Mouse (Mus musculus) neural tube, embryonic 14.5 days (tissue): Measurements from ENCODE around the gene Dhx36. TPM values are rescaled to one million over a fixed set of nuclear protein-coding genes. Genes with fewer than 3 reads are reported as not detected.

Source experiments
- ATAC-seq: fragments of 200-750 bp; cut with Nextera tagmentation; 2 replicates; pipeline ENCODE4 v1.8.0; 2017; ENCODE audit warnings: low read depth, mild to moderate bottlenecking, moderate TSS enrichment, moderate library complexity
- H3K27ac ChIP-seq: fragments of 300-500 bp; sonication (generic); 2 replicates; pipeline ENCODE4 v1.5.1; 2014; ENCODE audit warnings: low read depth, mild to moderate bottlenecking, control low read depth, low read length, moderate library complexity, mixed read lengths
- H3K27me3 ChIP-seq: fragments of 300-500 bp; sonication (generic); 2 replicates; pipeline ENCODE4 v1.6.1; 2014; ENCODE audit warnings: low read length; ENCODE audit not compliant: control insufficient read depth, insufficient read depth
- H3K36me3 ChIP-seq: fragments of 300-500 bp; sonication (generic); 2 replicates; pipeline ENCODE4 v1.6.1; 2014; ENCODE audit warnings: low read length, mixed read lengths; ENCODE audit not compliant: control insufficient read depth, insufficient read depth
- H3K4me1 ChIP-seq: fragments of 300-500 bp; sonication (generic); 2 replicates; pipeline ENCODE4 v1.6.1; 2014; ENCODE audit warnings: low read length; ENCODE audit not compliant: control insufficient read depth, insufficient read depth
- H3K4me2 ChIP-seq: fragments of 300-500 bp; sonication (generic); 2 replicates; pipeline ENCODE4 v1.6.1; 2014; ENCODE audit warnings: mild to moderate bottlenecking, low read depth, low read length, control low read depth
- H3K4me3 ChIP-seq: fragments of 300-500 bp; sonication (generic); 2 replicates; pipeline ENCODE4 v1.5.1; 2014; ENCODE audit warnings: low read depth, low read length, control low read depth, mixed read lengths
- H3K9ac ChIP-seq: fragments of 300-500 bp; sonication (generic); replicated peaks from 2 replicates; pipeline ENCODE4 v1.6.1; 2014; ENCODE audit warnings: low read depth, mild to moderate bottlenecking, control low read depth, low read length, mixed read lengths
- H3K9me3 ChIP-seq: fragments of 300-500 bp; sonication (generic); 2 replicates; pipeline ENCODE4 v1.6.1; 2016; ENCODE audit warnings: low read length; ENCODE audit not compliant: control insufficient read depth
- WGBS: fragments of 180-500 bp; shearing (Covaris S2); extraction: QIAGEN DNeasy Blood & Tissue Kit; methylation state at CpG from one replicate; pipeline ENCODE4 v1.1.7; 2014; 5-methylcytosine and 5-hydroxymethylcytosine counted together
- polyA plus RNA-seq: library from polyadenylated mRNA; unstranded; fragments of >200 nt; fragmentation: Nextera tagmentation; extraction: Ambion mirVana; gene quantifications from 2 replicates; pipeline ENCODE4 v1.2.1, GENCODE M21; 2014

Dhx36 gene
- polyA plus RNA-seq, 1 experiment from 2014 or later: 63.7 TPM

DNA sequence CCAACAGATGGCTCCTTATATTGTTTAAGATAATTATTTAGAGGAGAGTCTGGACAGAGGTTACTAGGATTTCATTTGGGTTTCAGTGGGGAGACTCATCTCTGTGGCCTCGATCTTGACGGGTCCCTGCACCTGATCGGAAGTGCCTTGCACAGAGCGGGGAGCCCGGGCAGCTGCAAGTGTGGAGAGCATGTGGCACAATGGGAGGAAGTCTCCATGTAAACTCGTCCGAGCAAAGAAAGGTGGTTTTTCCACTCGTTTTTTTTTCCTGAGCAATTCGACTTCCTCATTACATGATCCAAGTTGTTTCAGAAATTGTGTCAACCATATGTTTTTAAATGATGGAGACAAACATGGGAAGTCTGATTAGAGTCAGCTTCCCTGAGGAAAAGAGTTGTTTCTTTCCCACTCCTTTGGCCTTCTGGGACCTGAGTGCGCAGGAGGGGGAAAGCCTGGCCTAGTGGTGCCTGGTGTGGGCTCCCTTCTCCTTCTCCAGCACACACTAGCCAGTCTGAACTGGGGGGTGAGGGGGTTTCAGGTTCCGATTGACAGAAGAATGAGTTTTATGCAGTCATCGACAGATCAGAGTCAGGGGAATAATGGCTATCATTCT lies 63.1 kb downstream of the Dhx36 start:
- Histone ChIP-seq H3K9me3 (no peaks in the 10 kb centered on the region), H3K9ac (no peak overlapping the region), H3K36me3 (no peaks in the 10 kb centered on the region), H3K4me3 (no peak overlapping the region), H3K27me3 (no peaks in the 10 kb centered on the region), H3K4me2 (no peak overlapping the region), H3K4me1 (no peaks in the 10 kb centered on the region), H3K27ac (no peak overlapping the region)
- 90% methylated on average over 12 of the region's 12 CpGs for WGBS
- no peak for ATAC-seq

DNA sequence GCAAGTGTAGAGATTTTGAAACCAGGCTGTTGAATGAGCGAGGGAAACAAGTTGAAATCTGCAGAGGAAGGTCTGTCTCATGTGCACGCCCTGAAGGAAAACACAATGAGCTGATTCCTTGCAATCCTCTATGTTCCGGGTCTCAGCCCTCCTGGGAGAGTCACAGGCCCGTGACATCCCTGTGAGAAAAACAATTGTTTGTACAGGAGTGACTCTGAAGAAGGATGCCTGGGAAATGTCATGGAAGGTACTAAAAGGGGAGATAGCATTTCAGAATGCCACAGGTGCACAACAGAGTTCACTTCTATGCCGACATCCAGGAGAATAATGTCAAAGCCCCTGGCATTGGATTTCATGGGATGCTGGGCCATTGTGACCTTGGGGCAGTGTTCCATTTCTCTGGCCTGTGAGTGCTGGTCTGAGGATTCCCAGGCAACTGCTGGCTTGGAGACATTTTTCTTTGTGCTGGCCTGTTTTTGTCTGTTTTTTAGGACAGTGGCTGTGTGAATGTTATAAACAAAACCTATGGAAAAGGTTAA lies 66.3 kb downstream of the Dhx36 start:
- Histone ChIP-seq H3K4me3 (no peak overlapping the region), H3K27ac (no peak overlapping the region), H3K36me3 (no peaks in the 10 kb centered on the region), H3K27me3 (no peaks in the 10 kb centered on the region), H3K9me3 (no peaks in the 10 kb centered on the region), H3K4me2 (no peak overlapping the region), H3K9ac (no peak overlapping the region), H3K4me1 (no peaks in the 10 kb centered on the region)
- 42% methylated on average over 5 of the region's 5 CpGs for WGBS
- ATAC-seq: no peak

DNA sequence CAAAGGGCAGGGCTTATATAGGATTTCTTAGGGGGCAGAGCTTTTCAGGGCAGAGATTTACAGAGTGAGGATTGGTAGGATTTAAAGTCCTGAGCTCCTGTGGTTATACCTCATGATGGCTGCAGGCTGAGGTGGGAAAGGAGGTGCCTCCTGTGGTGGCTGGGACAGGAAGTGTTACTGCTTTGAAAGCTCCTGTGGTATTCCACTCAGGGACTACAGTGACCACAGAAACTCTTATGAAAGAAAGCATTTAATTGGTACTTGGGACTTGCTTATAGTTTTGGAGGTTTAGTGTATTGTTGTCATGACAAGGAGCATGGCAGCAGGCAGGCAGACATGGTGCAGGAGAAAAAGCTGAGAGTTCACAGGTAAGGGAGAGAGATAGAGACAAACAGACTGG lies 70.9 kb downstream of the Dhx36 start:
- H3K36me3 ChIP-seq: no peaks in the 10 kb centered on the region
- no peak overlapping the region for H3K4me3 ChIP-seq
- H3K9me3 ChIP-seq: no peaks in the 10 kb centered on the region
- H3K27ac ChIP-seq: no peak overlapping the region
- no peak overlapping the region for H3K4me2 ChIP-seq
- no peaks in the 10 kb centered on the region for H3K4me1 ChIP-seq
- ATAC-seq: no peak
- H3K27me3 ChIP-seq: no peaks in the 10 kb centered on the region
- H3K9ac ChIP-seq: no peak overlapping the region

DNA sequence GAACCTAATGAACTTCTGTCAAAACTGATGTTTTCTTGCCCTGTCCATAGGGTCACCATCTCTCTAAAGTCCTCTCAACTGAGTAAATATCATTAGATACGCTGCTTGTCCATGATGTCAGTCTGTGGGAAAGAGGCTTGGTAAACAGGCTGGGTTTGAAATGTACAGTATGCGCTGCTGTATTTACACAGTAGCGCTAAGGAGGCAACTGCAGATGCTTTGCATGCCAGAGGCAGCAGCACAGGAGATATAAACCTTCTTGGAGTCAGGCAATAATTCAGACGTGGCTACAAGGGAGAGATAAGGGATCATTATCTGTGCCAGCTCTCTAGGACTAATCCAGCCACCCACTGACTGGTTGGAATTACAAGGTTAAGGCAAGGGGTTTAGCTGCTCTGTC lies 73.1 kb downstream of the Dhx36 start:
- WGBS: 75% methylated on average over 4 of the region's 4 CpGs
- H3K4me2 ChIP-seq: no peak overlapping the region
- no peaks in the 10 kb centered on the region for H3K9me3 ChIP-seq
- H3K27me3 ChIP-seq: no peaks in the 10 kb centered on the region
- ATAC-seq: no peak
- H3K9ac ChIP-seq: no peak overlapping the region
- no peaks in the 10 kb centered on the region for H3K4me1 ChIP-seq
- no peaks in the 10 kb centered on the region; the same call in 1 of the 2 replicates for H3K36me3 ChIP-seq
- H3K4me3 ChIP-seq: no peak overlapping the region
- no peak overlapping the region for H3K27ac ChIP-seq

DNA sequence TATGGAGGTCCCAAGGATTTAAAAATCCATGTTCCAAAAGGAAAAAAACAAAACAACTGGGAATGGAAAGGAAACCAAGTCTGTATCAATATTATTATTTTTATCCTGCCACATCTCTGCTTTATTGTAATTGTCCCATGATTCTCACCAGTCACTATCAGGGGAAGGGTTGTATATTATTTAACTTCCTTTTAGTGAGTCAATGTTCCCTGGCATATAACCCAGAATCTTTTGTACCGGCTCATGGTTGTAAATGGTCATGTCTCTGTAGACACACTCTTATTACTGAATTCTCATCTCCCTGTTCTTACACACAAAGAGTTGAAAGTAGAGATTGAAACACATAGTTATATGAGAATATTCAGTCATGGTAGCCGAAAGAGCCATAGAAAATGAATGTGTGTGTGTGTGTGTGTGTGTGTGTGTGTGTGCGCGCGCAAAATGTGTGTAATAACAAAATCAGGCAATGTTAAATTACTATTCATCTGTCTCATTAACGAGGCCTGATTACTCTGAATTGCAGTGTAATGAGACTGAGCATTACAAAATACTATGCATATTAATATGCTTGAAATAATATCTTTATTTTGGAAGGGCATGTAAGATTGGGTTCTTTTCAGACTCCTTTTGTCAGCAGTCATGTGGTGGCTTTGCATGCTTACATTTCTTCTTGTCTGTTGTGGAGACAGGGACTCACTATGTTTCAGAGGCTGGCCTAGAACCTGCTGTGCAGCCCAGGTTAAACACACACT lies 88.2 kb downstream of the Dhx36 start:
- ATAC-seq: no peak
- no peaks in the 10 kb centered on the region for H3K9me3 ChIP-seq
- no peaks in the 10 kb centered on the region for H3K27me3 ChIP-seq
- no peaks in the 10 kb centered on the region for H3K36me3 ChIP-seq
- H3K27ac ChIP-seq: no peak overlapping the region
- H3K4me3 ChIP-seq: no peak overlapping the region
- 93% methylated on average over 6 of the region's 6 CpGs for WGBS
- H3K9ac ChIP-seq: no peak overlapping the region
- H3K4me1 ChIP-seq: no peaks in the 10 kb centered on the region
- no peak overlapping the region for H3K4me2 ChIP-seq

Other genes with a start within 250 kb of the Dhx36 start
- 11.4 and 11.7 TPM in 2 replicates for gene Arhgef26, start 168.7 kb downstream of the Dhx36 start, polyA plus RNA-seq
- 4.3 and 8.4 TPM in 2 replicates for gene Gpr149, start 98.1 kb upstream of the Dhx36 start, polyA plus RNA-seq